Mouse (Mus musculus): Measurements from ENCODE around the gene Tigit. TPM values are rescaled to one million over a fixed set of nuclear protein-coding genes. Genes with fewer than 3 reads are reported as not detected.

Gene Tigit
- polyA plus RNA-seq, 1 experiment from 2014 or later = not detected

DNA sequence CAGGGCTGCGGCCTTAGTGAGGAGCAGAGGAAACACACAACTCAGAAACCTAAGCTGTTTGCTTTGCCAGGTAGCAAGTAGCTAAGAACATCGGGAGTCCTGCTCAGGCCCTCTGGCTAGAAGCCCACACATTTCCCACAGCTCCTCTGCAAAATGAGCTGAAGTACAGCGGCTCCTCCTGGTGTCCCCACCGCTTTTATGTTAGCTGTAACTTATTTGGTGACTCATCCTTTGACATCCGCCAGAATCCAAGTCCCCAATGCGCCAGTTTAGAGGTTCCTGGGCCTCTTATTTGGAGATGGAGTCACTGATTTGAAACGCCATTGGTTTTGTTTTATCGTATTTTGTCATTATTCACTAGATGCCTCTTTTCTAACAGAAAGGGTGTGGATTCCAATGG is 36.6 kb upstream of the Tigit start:
- Histone ChIP-seq H3K27me3 (ENCODE audit: control insufficient read depth, insufficient read depth, low read length) (no peaks in the 10 kb centered on the region), H3K4me2 (replicated peaks; ENCODE audit: low read depth, low read length) (no peak overlapping the region), H3K4me1 (ENCODE audit: control insufficient read depth, insufficient read depth, low read length) (no peaks in the 10 kb centered on the region), H3K9me3 (ENCODE audit: control insufficient read depth, low read depth, low read length) (no peaks in the 10 kb centered on the region), H3K36me3 (ENCODE audit: control insufficient read depth, insufficient read depth, low read length) (no peaks in the 10 kb centered on the region), H3K27ac (ENCODE audit: low read length) (no peak overlapping the region), H3K4me3 (ENCODE audit: low read depth, low read length) (no peak overlapping the region), H3K9ac (replicated peaks; ENCODE audit: low read depth, low read length) (no peak overlapping the region)
- ATAC-seq (ENCODE audit: insufficient number of reproducible peaks, insufficient read depth, low FRiP score, low read depth) = no peak
- 88% methylated on average over 8 of the region's 8 CpGs for WGBS

DNA sequence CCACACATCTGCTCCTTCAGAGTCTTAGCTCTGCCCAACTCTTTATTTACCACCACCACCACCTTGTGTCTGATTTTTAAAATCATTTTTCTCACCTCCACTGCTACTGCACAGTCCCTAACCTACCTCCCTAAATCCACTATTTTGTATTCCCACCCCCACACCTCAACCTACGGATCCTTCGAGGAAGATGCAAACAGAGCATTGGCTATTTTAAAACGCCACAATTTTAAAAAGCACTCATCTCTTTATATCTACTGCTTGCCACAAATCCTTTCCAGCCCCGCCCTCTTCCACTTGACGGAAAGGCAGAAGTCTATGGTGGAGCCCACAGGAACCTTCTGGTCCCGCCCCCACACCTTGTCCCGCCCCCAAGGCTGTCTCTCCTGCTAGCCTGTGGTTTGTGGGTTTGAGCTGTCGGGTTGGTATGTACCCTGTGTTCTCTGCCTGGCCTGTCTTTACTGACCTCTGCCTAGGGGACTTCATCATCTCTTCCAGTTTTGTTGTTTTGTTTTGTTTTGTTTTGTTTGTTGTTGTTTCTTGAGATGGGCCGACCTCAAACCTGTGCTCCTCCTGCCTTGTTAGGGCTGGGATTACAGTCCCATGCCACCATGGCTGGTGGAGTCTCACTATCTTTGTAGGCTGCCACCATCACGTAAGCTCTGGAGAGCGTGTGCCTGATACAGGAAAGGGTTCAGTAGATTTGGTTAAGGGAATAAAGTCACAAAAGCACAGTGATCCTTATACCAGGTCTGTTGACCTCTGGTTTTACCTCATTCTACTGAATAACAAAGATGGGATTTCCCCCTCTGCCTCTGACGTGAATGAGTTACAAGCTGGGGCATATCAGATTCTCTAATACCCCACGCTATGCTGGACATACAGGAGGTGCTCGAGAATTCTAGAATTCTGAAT is 35.0 kb upstream of the Tigit start:
- ATAC-seq (ENCODE audit: insufficient number of reproducible peaks, insufficient read depth, low FRiP score, low read depth) = no peak
- no peaks in the 10 kb centered on the region for H3K36me3 ChIP-seq (ENCODE audit: control insufficient read depth, insufficient read depth, low read length)

DNA sequence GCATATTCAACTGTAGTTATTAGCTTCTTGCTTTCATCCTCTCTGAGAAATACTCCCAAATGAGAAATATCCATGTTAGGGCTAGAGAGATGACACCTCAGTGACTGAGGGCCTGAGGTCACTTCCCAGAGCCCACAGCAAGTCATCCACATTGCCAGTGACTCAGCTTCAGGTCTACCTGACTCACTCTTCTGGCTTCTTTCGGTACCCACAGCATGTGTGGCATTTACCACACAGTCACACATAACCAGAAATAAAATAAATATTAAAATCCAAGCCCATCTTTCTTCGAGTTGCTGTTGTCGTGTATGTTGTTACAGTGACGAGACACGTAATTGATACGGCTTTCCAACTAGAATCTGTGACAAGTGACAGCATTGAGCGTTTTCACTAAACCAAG is 33.8 kb upstream of the Tigit start:
- Histone ChIP-seq H3K27me3 (ENCODE audit: control insufficient read depth, insufficient read depth, low read length) (no peaks in the 10 kb centered on the region), H3K36me3 (ENCODE audit: control insufficient read depth, insufficient read depth, low read length) (no peaks in the 10 kb centered on the region), H3K27ac (ENCODE audit: low read length) (no peak overlapping the region), H3K9me3 (ENCODE audit: control insufficient read depth, low read depth, low read length) (no peaks in the 10 kb centered on the region), H3K4me3 (ENCODE audit: low read depth, low read length) (no peak overlapping the region), H3K4me2 (replicated peaks; ENCODE audit: low read depth, low read length) (no peak overlapping the region), H3K4me1 (ENCODE audit: control insufficient read depth, insufficient read depth, low read length) (no peaks in the 10 kb centered on the region), H3K9ac (replicated peaks; ENCODE audit: low read depth, low read length) (no peak overlapping the region)
- no peak for ATAC-seq (ENCODE audit: insufficient number of reproducible peaks, insufficient read depth, low FRiP score, low read depth)
- 90% methylated on average over 7 of the region's 7 CpGs for WGBS

More for the DNA sequence above, 35.0 kb upstream of the Tigit start:
- H3K27me3 ChIP-seq (ENCODE audit: control insufficient read depth, insufficient read depth, low read length) = no peaks in the 10 kb centered on the region
- 73% methylated on average over 14 of the region's 14 CpGs for WGBS
- no peaks in the 10 kb centered on the region for H3K9me3 ChIP-seq (ENCODE audit: control insufficient read depth, low read depth, low read length)
- no peak overlapping the region for H3K4me3 ChIP-seq (ENCODE audit: low read depth, low read length)
- H3K9ac ChIP-seq (replicated peaks; ENCODE audit: low read depth, low read length) = no peak overlapping the region
- H3K4me2 ChIP-seq (replicated peaks; ENCODE audit: low read depth, low read length) = no peak overlapping the region
- no peak overlapping the region for H3K27ac ChIP-seq (ENCODE audit: low read length)
- no peaks in the 10 kb centered on the region for H3K4me1 ChIP-seq (ENCODE audit: control insufficient read depth, insufficient read depth, low read length)

DNA sequence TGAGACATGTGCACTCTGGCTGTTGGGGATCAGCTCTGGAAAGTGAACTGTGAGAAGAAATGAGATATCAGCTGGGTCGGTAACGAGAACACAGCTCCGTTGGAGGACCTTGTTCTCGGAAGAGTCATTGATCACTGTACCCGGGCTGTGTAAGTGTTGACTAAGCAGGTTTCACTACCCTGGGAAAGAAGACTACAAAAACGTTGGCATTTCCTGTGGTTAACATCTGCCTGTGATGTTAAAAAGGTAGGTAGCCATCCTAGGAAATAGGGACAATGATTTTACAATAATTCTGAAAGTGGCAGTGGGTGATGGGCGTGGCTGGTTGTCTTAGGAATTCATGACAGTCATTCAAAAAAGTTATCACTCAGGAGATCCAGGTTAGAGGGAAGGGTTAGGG is 31.9 kb upstream of the Tigit start:
- WGBS = 79% methylated on average over 7 of the region's 7 CpGs
- no peaks in the 10 kb centered on the region for H3K9me3 ChIP-seq (ENCODE audit: control insufficient read depth, low read depth, low read length)
- H3K4me2 ChIP-seq (replicated peaks; ENCODE audit: low read depth, low read length) = no peak overlapping the region
- H3K9ac ChIP-seq (replicated peaks; ENCODE audit: low read depth, low read length) = no peak overlapping the region
- no peak overlapping the region for H3K27ac ChIP-seq (ENCODE audit: low read length)
- no peaks in the 10 kb centered on the region for H3K27me3 ChIP-seq (ENCODE audit: control insufficient read depth, insufficient read depth, low read length)
- no peak overlapping the region for H3K4me3 ChIP-seq (ENCODE audit: low read depth, low read length)
- ATAC-seq (ENCODE audit: insufficient number of reproducible peaks, insufficient read depth, low FRiP score, low read depth) = no peak
- no peaks in the 10 kb centered on the region for H3K4me1 ChIP-seq (ENCODE audit: control insufficient read depth, insufficient read depth, low read length)
- no peaks in the 10 kb centered on the region for H3K36me3 ChIP-seq (ENCODE audit: control insufficient read depth, insufficient read depth, low read length)

DNA sequence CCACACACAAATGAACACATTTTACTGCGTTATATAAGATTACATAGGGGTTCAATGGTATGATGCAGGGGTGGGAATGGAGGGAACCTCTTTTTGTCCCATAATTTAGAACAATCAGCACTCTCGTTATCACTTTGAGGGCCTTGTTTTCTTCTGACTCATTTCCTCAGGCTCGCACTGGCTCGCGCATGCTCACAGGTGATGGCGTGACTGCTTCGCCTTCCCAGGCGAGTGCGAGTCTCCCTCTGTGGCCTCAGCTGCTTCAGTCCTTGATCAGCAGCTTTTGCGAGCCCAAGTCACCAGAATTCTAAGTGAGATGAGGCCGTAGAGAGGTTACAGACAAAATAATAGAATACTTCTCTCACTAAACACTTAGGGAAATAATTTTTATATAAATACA is 30.2 kb upstream of the Tigit start:
- no peak overlapping the region for H3K27ac ChIP-seq (ENCODE audit: low read length)
- no peak overlapping the region for H3K9ac ChIP-seq (replicated peaks; ENCODE audit: low read depth, low read length)
- no peak overlapping the region for H3K4me3 ChIP-seq (ENCODE audit: low read depth, low read length)
- H3K36me3 ChIP-seq (ENCODE audit: control insufficient read depth, insufficient read depth, low read length) = no peaks in the 10 kb centered on the region
- 90% methylated on average over 11 of the region's 11 CpGs for WGBS
- H3K9me3 ChIP-seq (ENCODE audit: control insufficient read depth, low read depth, low read length) = no peaks in the 10 kb centered on the region
- no peak for ATAC-seq (ENCODE audit: insufficient number of reproducible peaks, insufficient read depth, low FRiP score, low read depth)
- no peaks in the 10 kb centered on the region for H3K27me3 ChIP-seq (ENCODE audit: control insufficient read depth, insufficient read depth, low read length)
- no peaks in the 10 kb centered on the region for H3K4me1 ChIP-seq (ENCODE audit: control insufficient read depth, insufficient read depth, low read length)
- no peak overlapping the region for H3K4me2 ChIP-seq (replicated peaks; ENCODE audit: low read depth, low read length)

DNA sequence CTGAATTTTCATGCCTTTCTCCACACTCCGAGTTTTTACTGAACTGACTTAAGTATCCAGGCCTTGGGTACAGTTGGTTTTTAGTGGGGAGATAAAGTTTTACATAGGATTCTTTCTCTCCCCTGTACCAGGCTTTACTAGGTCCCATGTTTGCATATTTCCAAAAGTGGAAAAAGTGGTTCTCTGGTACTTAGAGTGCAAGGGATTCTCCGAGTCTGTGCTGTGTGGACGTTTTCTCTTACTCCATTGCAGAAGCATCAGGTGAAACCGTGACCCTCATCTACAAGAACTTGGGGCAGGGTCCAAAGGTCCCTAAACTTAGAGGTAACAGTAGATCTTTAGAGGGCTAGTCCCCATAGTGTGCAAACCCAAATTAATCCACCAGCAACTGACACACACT is 28.7 kb upstream of the Tigit start:
- H3K9ac ChIP-seq (replicated peaks; ENCODE audit: low read depth, low read length) = no peak overlapping the region
- no peak overlapping the region for H3K27ac ChIP-seq (ENCODE audit: low read length)
- H3K4me2 ChIP-seq (replicated peaks; ENCODE audit: low read depth, low read length) = no peak overlapping the region
- no peaks in the 10 kb centered on the region for H3K36me3 ChIP-seq (ENCODE audit: control insufficient read depth, insufficient read depth, low read length)
- no peak for ATAC-seq (ENCODE audit: insufficient number of reproducible peaks, insufficient read depth, low FRiP score, low read depth)
- no peaks in the 10 kb centered on the region for H3K27me3 ChIP-seq (ENCODE audit: control insufficient read depth, insufficient read depth, low read length)
- no peaks in the 10 kb centered on the region for H3K9me3 ChIP-seq (ENCODE audit: control insufficient read depth, low read depth, low read length)
- WGBS = 86% methylated on average over 4 of the region's 4 CpGs
- H3K4me1 ChIP-seq (ENCODE audit: control insufficient read depth, insufficient read depth, low read length) = no peaks in the 10 kb centered on the region
- H3K4me3 ChIP-seq (ENCODE audit: low read depth, low read length) = no peak overlapping the region

DNA sequence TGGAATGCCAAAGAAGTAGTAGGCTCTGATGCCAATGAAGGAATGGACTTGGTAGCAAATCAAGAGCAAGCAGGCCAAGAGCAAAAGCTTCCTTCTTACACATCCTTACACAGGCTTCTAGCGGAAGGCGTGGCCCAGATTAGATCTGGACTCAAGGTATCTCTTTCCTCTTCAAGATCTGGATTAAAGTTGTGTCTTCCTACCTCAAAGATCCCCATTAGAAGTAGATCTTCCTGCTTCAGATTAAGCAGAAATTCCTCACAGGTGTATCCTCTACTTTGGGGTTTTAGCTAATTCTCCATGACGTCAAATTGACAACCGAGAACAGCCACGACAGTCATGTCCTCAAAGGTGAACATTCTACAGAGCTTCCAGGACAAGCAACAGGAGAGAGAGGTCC is 27.8 kb upstream of the Tigit start:
- no peaks in the 10 kb centered on the region for H3K27me3 ChIP-seq (ENCODE audit: control insufficient read depth, insufficient read depth, low read length)
- H3K36me3 ChIP-seq (ENCODE audit: control insufficient read depth, insufficient read depth, low read length) = no peaks in the 10 kb centered on the region
- WGBS = 95% methylated on average over 5 of the region's 5 CpGs
- no peak overlapping the region for H3K9ac ChIP-seq (replicated peaks; ENCODE audit: low read depth, low read length)
- H3K9me3 ChIP-seq (ENCODE audit: control insufficient read depth, low read depth, low read length) = no peaks in the 10 kb centered on the region
- no peak overlapping the region for H3K4me2 ChIP-seq (replicated peaks; ENCODE audit: low read depth, low read length)
- no peak overlapping the region for H3K4me3 ChIP-seq (ENCODE audit: low read depth, low read length)
- no peaks in the 10 kb centered on the region for H3K4me1 ChIP-seq (ENCODE audit: control insufficient read depth, insufficient read depth, low read length)
- no peak for ATAC-seq (ENCODE audit: insufficient number of reproducible peaks, insufficient read depth, low FRiP score, low read depth)
- no peak overlapping the region for H3K27ac ChIP-seq (ENCODE audit: low read length)

DNA sequence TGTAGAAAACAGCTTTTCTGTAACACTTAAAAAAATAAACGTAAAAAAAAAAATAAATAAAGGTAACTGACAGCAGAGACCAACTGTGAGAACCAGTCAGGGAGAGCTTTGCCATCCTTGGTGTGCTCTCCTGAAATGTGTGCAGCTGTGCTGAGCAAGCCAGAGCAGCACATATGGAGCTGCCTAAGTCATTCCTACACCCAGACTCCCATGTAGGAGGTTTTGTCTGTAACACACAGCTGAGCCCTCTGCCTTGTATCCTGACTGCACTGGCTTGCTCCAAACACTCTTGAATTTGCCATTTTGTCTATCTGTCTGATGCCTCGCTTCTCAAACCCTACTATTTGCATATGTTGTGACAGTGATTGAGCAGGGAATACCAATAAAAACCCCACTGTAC is 27.0 kb upstream of the Tigit start:
- WGBS = 73% methylated on average over 2 of the region's 2 CpGs
- no peaks in the 10 kb centered on the region for H3K4me1 ChIP-seq (ENCODE audit: control insufficient read depth, insufficient read depth, low read length)

DNA sequence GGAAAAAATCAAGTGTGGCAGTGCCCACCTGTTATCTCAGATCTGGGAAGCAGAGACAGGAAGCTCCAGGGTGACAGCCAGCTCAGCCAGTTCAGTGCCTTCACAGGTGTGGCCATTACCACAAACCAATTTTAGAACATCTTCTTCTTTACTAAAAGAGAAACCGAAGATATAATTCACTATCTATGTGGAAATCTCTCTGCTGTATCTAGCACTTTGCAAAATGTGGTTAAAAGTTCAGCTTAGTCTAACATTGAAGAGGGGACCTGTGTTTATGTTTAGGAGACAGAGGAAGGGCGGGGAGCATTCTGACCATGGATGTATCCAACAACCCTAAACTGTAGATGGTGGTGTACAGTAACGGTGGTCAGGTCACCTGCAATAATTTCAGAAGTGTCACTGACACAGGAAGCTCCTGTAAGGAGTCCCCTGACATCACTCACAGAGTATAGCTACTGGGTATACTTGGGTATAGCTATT is 26.3 kb upstream of the Tigit start:
- H3K4me3 ChIP-seq (ENCODE audit: low read depth, low read length) = no peak overlapping the region
- no peaks in the 10 kb centered on the region for H3K4me1 ChIP-seq (ENCODE audit: control insufficient read depth, insufficient read depth, low read length)
- H3K27me3 ChIP-seq (ENCODE audit: control insufficient read depth, insufficient read depth, low read length) = no peaks in the 10 kb centered on the region
- ATAC-seq (ENCODE audit: insufficient number of reproducible peaks, insufficient read depth, low FRiP score, low read depth) = no peak
- H3K4me2 ChIP-seq (replicated peaks; ENCODE audit: low read depth, low read length) = no peak overlapping the region
- H3K27ac ChIP-seq (ENCODE audit: low read length) = no peak overlapping the region
- no peaks in the 10 kb centered on the region for H3K36me3 ChIP-seq (ENCODE audit: control insufficient read depth, insufficient read depth, low read length)
- WGBS = 85% methylated on average over 3 of the region's 3 CpGs
- H3K9me3 ChIP-seq (ENCODE audit: control insufficient read depth, low read depth, low read length) = no peaks in the 10 kb centered on the region
- H3K9ac ChIP-seq (replicated peaks; ENCODE audit: low read depth, low read length) = no peak overlapping the region

More for the DNA sequence above, 27.0 kb upstream of the Tigit start:
- H3K9me3 ChIP-seq (ENCODE audit: control insufficient read depth, low read depth, low read length) = no peaks in the 10 kb centered on the region
- H3K9ac ChIP-seq (replicated peaks; ENCODE audit: low read depth, low read length) = no peak overlapping the region
- H3K4me3 ChIP-seq (ENCODE audit: low read depth, low read length) = no peak overlapping the region
- ATAC-seq (ENCODE audit: insufficient number of reproducible peaks, insufficient read depth, low FRiP score, low read depth) = no peak
- H3K27me3 ChIP-seq (ENCODE audit: control insufficient read depth, insufficient read depth, low read length) = no peaks in the 10 kb centered on the region
- H3K4me2 ChIP-seq (replicated peaks; ENCODE audit: low read depth, low read length) = no peak overlapping the region
- no peak overlapping the region for H3K27ac ChIP-seq (ENCODE audit: low read length)
- H3K36me3 ChIP-seq (ENCODE audit: control insufficient read depth, insufficient read depth, low read length) = no peaks in the 10 kb centered on the region
